Mouse (Mus musculus): Measurements from ENCODE around the gene Nudt19. TPM values are rescaled to one million over a fixed set of nuclear protein-coding genes. Genes with fewer than 3 reads are reported as not detected.
"Not testable (repeated sequence)": the region's sequence is repeated elsewhere in the genome, so short reads cannot be mapped to it uniquely, and the experiment has no call there.

Gene Nudt19
- polyA plus RNA-seq, 1 experiment = 43.0 TPM

DNA sequence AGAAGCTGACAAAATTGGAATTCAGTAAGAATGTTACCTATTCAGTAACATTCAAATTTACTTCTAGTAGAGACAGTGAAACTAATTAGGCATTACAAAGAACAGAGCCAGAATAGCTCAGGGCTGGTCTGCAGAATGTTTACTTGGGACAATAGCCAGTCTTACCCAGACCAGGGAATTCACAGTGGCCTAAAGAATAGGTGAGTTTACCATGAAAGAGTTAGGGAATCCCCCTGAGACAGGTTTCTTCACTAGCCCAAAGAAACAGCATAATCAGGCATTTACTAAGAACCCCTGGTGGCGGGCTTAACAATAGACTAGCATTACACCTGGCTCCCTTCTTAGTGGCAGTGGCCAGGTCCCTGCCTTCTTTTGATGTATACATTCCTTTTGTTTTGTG, 25.6 kb downstream of the Nudt19 start:
- Histone ChIP-seq H3K36me3 (ENCODE audit: control insufficient read depth, insufficient read depth, low read length, poor library complexity, severe bottlenecking) (peaks cover 15% of the 10 kb centered on the region), H3K9me3 (replicated peaks; ENCODE audit: control insufficient read depth, insufficient read depth, low read length, poor library complexity, severe bottlenecking) (peaks cover 31% of the 10 kb centered on the region)
- not testable (repeated sequence) for H3K27me3 ChIP-seq (ENCODE audit: control insufficient read depth, insufficient read depth, low read length, poor library complexity, severe bottlenecking); H3K27ac ChIP-seq (ENCODE audit: insufficient read depth, low read length); H3K9ac ChIP-seq (ENCODE audit: low read depth, poor library complexity, severe bottlenecking); H3K4me1 ChIP-seq (ENCODE audit: control insufficient read depth, insufficient read depth, low read length); H3K4me3 ChIP-seq (ENCODE audit: low read depth, low read length)
- TF ChIP-seq EP300 (IDR thresholded peaks at IDR 0.05; ENCODE audit: insufficient read depth, low read depth, low read length) = 0 out of 2 replicates have a peak, but pooled peaks have one; percentile 13

DNA sequence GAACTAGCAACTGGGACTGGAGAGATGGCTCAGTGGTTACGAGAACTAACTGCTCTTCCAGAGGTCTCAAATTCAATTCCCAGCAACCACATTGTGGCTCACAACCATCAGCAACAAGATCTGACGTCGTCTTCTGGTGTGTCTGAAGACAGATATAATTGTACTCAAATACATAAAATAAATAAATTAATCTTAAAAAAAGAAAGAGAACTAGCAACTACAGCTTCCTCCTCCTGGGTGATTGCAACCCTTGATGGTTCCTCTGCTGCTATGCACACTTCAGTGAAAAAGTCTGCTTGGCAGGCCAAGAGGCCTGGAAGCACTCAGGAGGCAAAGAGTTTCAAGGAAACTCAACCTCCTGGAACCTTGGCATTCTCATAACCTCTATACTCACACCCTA, 26.1 kb downstream of the Nudt19 start:
- Histone ChIP-seq H3K36me3 (ENCODE audit: control insufficient read depth, insufficient read depth, low read length, poor library complexity, severe bottlenecking) (peaks cover 15% of the 10 kb centered on the region), H3K4me3 (ENCODE audit: low read depth, low read length) (no peak overlapping the region), H3K9me3 (replicated peaks; ENCODE audit: control insufficient read depth, insufficient read depth, low read length, poor library complexity, severe bottlenecking) (peaks cover 31% of the 10 kb centered on the region), H3K27ac (ENCODE audit: insufficient read depth, low read length) (peak overlapping the region; percentile 96), H3K27me3 (ENCODE audit: control insufficient read depth, insufficient read depth, low read length, poor library complexity, severe bottlenecking) (no peaks in the 10 kb centered on the region), H3K9ac (ENCODE audit: low read depth, poor library complexity, severe bottlenecking) (no peak overlapping the region), H3K4me1 (ENCODE audit: control insufficient read depth, insufficient read depth, low read length) (no peaks in the 10 kb centered on the region)
- TF ChIP-seq CTCF (IDR thresholded peaks at IDR 0.05; ENCODE audit: low read depth, low read length) (no peak), POLR2A (IDR thresholded peaks at IDR 0.05; ENCODE audit: insufficient read depth, low read length) (no peak), EP300 (IDR thresholded peaks at IDR 0.05; ENCODE audit: insufficient read depth, low read depth, low read length) (no peak)

DNA sequence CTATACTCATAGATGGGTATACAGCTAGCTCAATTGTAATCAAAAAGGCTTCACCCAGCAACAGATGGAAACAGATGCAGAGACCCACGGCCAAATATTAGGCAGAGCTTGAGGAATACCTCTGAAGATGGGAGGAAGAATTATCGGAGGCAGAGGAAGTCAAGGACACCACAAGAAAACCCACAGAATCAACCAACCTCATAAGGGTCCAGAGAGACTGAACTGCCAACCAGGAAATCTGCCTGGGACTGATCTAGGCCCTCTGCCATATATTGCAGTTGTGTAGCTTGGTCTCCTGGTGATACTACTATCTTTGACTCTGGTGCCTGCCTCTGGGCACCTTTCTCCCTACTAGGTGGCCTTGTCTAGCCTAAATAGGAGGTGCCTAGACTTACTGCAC, 29.3 kb downstream of the Nudt19 start:
- no peak overlapping the region for H3K4me3 ChIP-seq (ENCODE audit: low read depth, low read length)
- H3K4me1 ChIP-seq (ENCODE audit: control insufficient read depth, insufficient read depth, low read length) = no peaks in the 10 kb centered on the region
- TF ChIP-seq POLR2A (IDR thresholded peaks at IDR 0.05; ENCODE audit: insufficient read depth, low read length) = no peak
- TF ChIP-seq EP300 (IDR thresholded peaks at IDR 0.05; ENCODE audit: insufficient read depth, low read depth, low read length) = no peak
- TF ChIP-seq CTCF (IDR thresholded peaks at IDR 0.05; ENCODE audit: low read depth, low read length) = no peak
- H3K9ac ChIP-seq (ENCODE audit: low read depth, poor library complexity, severe bottlenecking) = no peak overlapping the region
- no peaks in the 10 kb centered on the region for H3K27me3 ChIP-seq (ENCODE audit: control insufficient read depth, insufficient read depth, low read length, poor library complexity, severe bottlenecking)
- H3K27ac ChIP-seq (ENCODE audit: insufficient read depth, low read length) = no peak overlapping the region
- H3K9me3 ChIP-seq (replicated peaks; ENCODE audit: control insufficient read depth, insufficient read depth, low read length, poor library complexity, severe bottlenecking) = peaks cover 31% of the 10 kb centered on the region
- peaks cover 24% of the 10 kb centered on the region for H3K36me3 ChIP-seq (ENCODE audit: control insufficient read depth, insufficient read depth, low read length, poor library complexity, severe bottlenecking)

DNA sequence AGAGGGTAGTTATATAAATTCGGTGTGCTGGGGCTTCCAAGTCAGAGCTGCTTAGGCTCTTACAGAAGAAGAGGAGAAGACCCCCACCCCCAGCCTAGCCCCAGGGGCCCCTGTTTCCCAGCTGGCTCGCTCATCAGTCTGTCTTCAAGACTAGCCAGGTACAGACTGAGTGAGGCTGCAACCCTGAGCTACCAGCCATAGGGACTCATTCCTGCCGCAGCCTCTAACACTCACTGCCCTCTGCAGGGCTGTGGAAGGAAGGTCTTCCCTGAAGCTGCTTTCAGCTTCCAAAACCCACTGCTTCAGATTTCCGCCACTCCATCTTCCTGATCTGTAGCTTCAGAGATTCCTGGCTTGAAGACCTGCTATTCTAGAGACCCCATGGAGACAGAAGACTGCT, 54.1 kb downstream of the Nudt19 start:
- H3K4me3 ChIP-seq (ENCODE audit: low read depth, low read length) = no peak overlapping the region
- peaks cover 22% of the 10 kb centered on the region for H3K36me3 ChIP-seq (ENCODE audit: control insufficient read depth, insufficient read depth, low read length, poor library complexity, severe bottlenecking)
- no peak overlapping the region for H3K9ac ChIP-seq (ENCODE audit: low read depth, poor library complexity, severe bottlenecking)
- H3K9me3 ChIP-seq (replicated peaks; ENCODE audit: control insufficient read depth, insufficient read depth, low read length, poor library complexity, severe bottlenecking) = no peaks in the 10 kb centered on the region
- H3K27ac ChIP-seq (ENCODE audit: insufficient read depth, low read length) = no peak overlapping the region
- TF ChIP-seq POLR2A (IDR thresholded peaks at IDR 0.05; ENCODE audit: insufficient read depth, low read length) (no peak), CTCF (IDR thresholded peaks at IDR 0.05; ENCODE audit: low read depth, low read length) (peak; percentile 54)
- no peaks in the 10 kb centered on the region for H3K27me3 ChIP-seq (ENCODE audit: control insufficient read depth, insufficient read depth, low read length, poor library complexity, severe bottlenecking)
- H3K4me1 ChIP-seq (ENCODE audit: control insufficient read depth, insufficient read depth, low read length) = no peaks in the 10 kb centered on the region

DNA sequence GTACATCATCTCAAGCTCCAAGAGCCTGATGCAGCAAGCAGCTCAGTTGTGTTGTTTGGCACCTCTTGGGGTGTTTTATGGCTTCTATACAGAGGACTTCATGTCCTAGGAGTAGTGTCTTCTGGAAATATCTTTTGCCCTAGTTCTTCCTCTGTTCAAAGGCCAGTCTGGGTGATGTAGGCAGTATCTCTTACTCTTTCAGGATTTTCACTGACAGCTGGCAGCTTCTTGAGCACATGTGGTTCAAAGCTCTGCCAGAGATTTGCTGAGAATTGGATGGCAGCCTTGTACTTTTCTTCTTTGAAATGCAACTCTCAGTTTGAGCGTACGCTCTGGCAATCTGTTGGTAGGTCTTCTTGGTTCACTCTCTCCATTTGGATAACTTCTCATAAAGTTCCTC, 58.6 kb downstream of the Nudt19 start:
- no peak overlapping the region for H3K4me3 ChIP-seq (ENCODE audit: low read depth, low read length)

More for the DNA sequence above, 58.6 kb downstream of the Nudt19 start:
- Histone ChIP-seq H3K4me1 (ENCODE audit: control insufficient read depth, insufficient read depth, low read length) (no peaks in the 10 kb centered on the region), H3K27ac (ENCODE audit: insufficient read depth, low read length) (no peak overlapping the region), H3K36me3 (ENCODE audit: control insufficient read depth, insufficient read depth, low read length, poor library complexity, severe bottlenecking) (peaks cover 17% of the 10 kb centered on the region), H3K9ac (ENCODE audit: low read depth, poor library complexity, severe bottlenecking) (no peak overlapping the region), H3K9me3 (replicated peaks; ENCODE audit: control insufficient read depth, insufficient read depth, low read length, poor library complexity, severe bottlenecking) (no peaks in the 10 kb centered on the region), H3K27me3 (ENCODE audit: control insufficient read depth, insufficient read depth, low read length, poor library complexity, severe bottlenecking) (no peaks in the 10 kb centered on the region)
- TF ChIP-seq POLR2A (IDR thresholded peaks at IDR 0.05; ENCODE audit: insufficient read depth, low read length) (no peak), EP300 (IDR thresholded peaks at IDR 0.05; ENCODE audit: insufficient read depth, low read depth, low read length) (no peak), CTCF (IDR thresholded peaks at IDR 0.05; ENCODE audit: low read depth, low read length) (no peak)

Other genes with a start within 250 kb of the Nudt19 start
- gene Gpatch1, start 237.9 kb downstream of the Nudt19 start, polyA plus RNA-seq (2011; ENCODE audit: insufficient read depth, insufficient read length, low read depth, missing spikeins) = 12.5 and 12.7 TPM in 2 replicates
- gene Rhpn2, start 222.1 kb downstream of the Nudt19 start, polyA plus RNA-seq (2011; ENCODE audit: insufficient read depth, insufficient read length, low read depth, missing spikeins) = 22.1 and 26.5 TPM in 2 replicates
- 8.7 and 9.1 TPM in 2 replicates for gene Faap24, start 159.5 kb downstream of the Nudt19 start, polyA plus RNA-seq (2011; ENCODE audit: insufficient read depth, insufficient read length, low read depth, missing spikeins)
- 37.2 and 40.2 TPM in 2 replicates for gene Cep89, start 159.3 kb downstream of the Nudt19 start, polyA plus RNA-seq (2011; ENCODE audit: insufficient read depth, insufficient read length, low read depth, missing spikeins)
- 0.33 and 0.69 TPM in 2 replicates for gene Slc7a9, start 107.5 kb downstream of the Nudt19 start, polyA plus RNA-seq (2011; ENCODE audit: insufficient read depth, insufficient read length, low read depth, missing spikeins)
- gene Tdrd12, start 18.6 kb downstream of the Nudt19 start, polyA plus RNA-seq (2011; ENCODE audit: insufficient read depth, insufficient read length, low read depth, missing spikeins) = 74.9 and 75.1 TPM in 2 replicates
- gene Rgs9bp, start 29.3 kb upstream of the Nudt19 start, polyA plus RNA-seq (2011; ENCODE audit: insufficient read depth, insufficient read length, low read depth, missing spikeins) = 4.6 and 4.8 TPM in 2 replicates
- gene Ankrd27, start 29.9 kb upstream of the Nudt19 start, polyA plus RNA-seq (2011; ENCODE audit: insufficient read depth, insufficient read length, low read depth, missing spikeins) = 64.1 and 74.9 TPM in 2 replicates
- gene Pdcd5, start 91.2 kb upstream of the Nudt19 start, polyA plus RNA-seq (2011; ENCODE audit: insufficient read depth, insufficient read length, low read depth, missing spikeins) = 88.7 and 95.7 TPM in 2 replicates
- gene Dpy19l3, start 198.2 kb upstream of the Nudt19 start, polyA plus RNA-seq (2011; ENCODE audit: insufficient read depth, insufficient read length, low read depth, missing spikeins) = 24.2 and 31.9 TPM in 2 replicates
- gene Zfp507, start 246.7 kb upstream of the Nudt19 start, polyA plus RNA-seq (2011; ENCODE audit: insufficient read depth, insufficient read length, low read depth, missing spikeins) = 30.4 and 31.3 TPM in 2 replicates

Data from ES-Bruce4 (cell line).